Mouse (Mus musculus) myocyte (in vitro differentiated cells): Measurements from ENCODE around the gene Ski.

Source experiments
- POLR2A ChIP-seq: IDR thresholded peaks from one replicate; pipeline ENCODE4 v1.6.1; 2011; ENCODE audit warnings: low read depth, mild to moderate bottlenecking, control low read depth, moderate library complexity; ENCODE audit not compliant: insufficient read length
- TCF3 ChIP-seq: IDR thresholded peaks from one replicate; pipeline ENCODE4 v1.6.1; 2011; ENCODE audit warnings: low read depth, control low read depth; ENCODE audit not compliant: insufficient read length

DNA sequence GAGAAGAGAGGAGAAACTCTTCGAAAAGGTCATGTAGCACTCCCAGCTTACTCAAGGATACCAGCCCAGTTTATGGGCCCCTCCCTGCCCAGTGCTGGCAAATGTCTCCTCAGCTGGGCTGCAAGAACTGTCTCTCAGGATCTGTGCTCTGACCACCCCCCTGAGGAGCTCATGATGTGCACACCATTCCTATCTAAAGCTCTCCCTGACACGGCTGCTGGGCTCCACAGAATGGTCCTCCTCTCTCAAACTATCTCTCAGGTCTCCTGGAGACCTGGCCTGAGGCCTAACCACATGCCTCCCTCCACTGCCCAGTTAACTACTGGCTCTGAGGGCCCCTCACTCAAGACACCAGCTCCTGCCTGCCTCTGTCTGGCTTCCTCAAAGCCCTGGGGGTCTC, 82.2 kb downstream of the Ski start:
- TF ChIP-seq TCF3 (no peak), POLR2A (no peak)
